Mouse (Mus musculus) mesoderm, embryonic 11.5 days (tissue): ENCODE measurements around the gene Gm5767.
A peak's percentile ranks its signal among the peaks of the same experiment; 100 is the strongest.

Experiments used
- DNase-seq: peaks from one replicate; pipeline ENCODE4 v3.0.0-alpha.2; 2012; ENCODE audit warnings: low read depth, low spot score

The Gm5767 gene

GRCm38 (mm10) chr16:8680470-8680869 is at the start of gene Gm5767:
Gm5767 (plus strand) TSS chr16:8680770.
- DNase-seq = no peak

DNA sequence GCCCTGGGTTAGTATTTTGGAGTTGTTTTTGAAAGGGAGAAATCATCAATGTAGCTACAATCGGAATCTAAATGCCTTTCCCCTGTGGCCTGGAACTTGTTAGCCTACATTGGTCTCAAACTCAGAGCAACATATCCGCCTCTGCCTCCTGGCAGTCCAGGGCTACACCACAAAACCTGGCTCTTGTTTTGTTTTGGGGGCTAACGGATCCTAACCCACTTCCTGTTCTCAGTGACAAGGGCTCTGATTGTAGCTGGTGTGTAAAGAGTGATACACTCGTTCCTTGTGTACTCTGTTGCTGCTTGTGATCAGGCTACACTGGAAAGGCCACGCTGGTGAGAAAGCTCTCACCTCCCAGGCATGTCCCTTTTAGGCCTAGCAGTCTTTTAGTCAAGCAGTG is 49.1 kb upstream of the Gm5767 start:
- no peak for DNase-seq

- DNase-seq = peak; percentile 45
Measured at GRCm38 (mm10) chr16:8636867-8637216, 43.7 kb upstream of the Gm5767 start.

DNA sequence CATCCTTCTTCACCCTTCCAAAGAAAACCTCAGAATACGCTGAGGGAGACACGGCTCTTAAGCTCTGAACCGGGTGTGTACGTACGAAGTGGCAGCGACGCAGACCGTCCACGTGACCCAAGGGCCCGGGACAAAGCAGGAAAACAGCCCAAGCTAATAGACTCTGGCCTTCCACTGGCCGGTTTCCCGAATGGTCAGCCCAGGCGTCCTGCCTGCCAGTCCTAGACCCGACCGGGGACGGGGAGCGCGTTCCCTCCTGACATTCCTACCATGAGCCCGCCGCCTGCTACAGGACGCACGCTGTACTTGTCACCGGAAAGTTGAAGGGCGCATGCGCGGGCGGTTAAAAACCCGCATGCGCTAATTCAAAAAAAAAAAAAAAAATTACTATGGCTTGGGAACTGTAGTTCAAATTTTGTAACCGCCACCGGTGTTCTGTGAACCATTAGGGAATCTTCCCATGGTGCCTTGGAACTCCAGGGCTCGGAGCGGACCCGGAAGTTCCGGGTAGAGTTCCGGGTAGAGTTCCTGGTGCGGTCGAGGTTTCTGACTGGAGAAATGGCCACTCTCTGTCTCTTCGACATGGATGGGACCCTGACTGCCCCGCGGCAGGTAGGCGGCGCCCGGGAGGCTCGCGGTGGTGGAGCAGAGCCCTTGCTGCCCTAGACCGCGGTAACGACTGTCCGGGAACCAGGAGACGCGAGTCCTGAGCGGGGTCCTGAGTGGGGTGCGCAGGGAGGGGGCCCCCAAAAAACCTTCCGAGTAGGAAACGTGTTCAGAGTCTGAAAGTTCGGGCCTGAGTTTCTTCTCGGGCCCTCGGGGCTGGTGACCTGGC is 43.1 kb upstream of the Gm5767 start, which contains the start of the genes Pmm2 and Tmem186:
Gene Pmm2 (plus strand): TSS at position 458 of the 835 bp plus-strand sequence.
Gene Tmem186 (minus strand): TSS at position 496 of the 835 bp plus-strand sequence.
- DNase-seq = peak; percentile 94

- no peak for DNase-seq
Measured at GRCm38 (mm10) chr16:8638131-8638530, 42.4 kb upstream of the Gm5767 start.

GRCm38 (mm10) chr16:8639466-8640191 is 40.9 kb upstream of the Gm5767 start:
- no peak for DNase-seq

GRCm38 (mm10) chr16:8643855-8644254 is 36.7 kb upstream of the Gm5767 start:
- DNase-seq = peak; percentile 44

GRCm38 (mm10) chr16:8645546-8645945 is 35.0 kb upstream of the Gm5767 start:
- no peak for DNase-seq

DNA sequence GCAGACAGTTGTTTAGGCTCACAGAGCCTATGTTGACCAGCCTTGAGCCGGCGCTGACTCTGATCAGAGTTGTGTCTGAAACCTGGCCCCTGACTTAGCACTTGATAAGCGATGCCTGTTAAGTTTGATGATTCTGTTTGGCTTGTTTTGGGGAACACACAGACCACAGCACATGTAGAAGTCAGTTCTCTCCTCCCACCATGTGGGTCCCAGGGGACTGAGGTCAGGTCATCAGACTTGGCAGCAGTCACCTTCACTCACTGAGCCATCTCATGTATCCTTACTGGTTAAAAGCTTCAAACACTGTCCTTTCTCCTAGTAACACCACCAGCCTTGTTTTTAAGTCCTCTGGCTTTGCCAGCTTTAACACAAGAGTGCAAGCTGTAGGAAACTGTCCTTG is 30.6 kb upstream of the Gm5767 start:
- DNase-seq = no peak

- DNase-seq = no peak
Measured at GRCm38 (mm10) chr16:8655108-8655507, 25.5 kb upstream of the Gm5767 start.

GRCm38 (mm10) chr16:8655599-8655998 is 25.0 kb upstream of the Gm5767 start:
- DNase-seq = no peak

- no peak for DNase-seq
Measured at GRCm38 (mm10) chr16:8656256-8656655, 24.3 kb upstream of the Gm5767 start.

DNA sequence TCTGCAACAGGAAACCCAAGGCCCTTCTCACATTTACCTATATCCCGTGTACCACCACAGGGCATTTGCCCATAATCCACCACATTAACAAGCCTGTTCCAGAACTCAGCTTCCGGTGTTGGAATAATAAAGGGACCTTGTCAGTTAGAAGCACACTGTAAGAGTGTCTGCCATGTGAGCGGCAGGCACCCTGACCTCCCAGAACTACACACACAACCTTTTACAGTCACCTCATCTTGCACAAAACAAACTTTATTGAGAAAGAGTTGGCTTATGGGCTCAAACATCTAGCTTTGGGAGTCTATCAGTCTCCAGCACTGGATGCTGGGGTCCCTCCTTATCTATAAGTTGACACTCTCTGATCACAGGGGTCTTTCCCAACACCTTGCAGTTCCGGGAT is 22.2 kb upstream of the Gm5767 start:
- DNase-seq = no peak

DNA sequence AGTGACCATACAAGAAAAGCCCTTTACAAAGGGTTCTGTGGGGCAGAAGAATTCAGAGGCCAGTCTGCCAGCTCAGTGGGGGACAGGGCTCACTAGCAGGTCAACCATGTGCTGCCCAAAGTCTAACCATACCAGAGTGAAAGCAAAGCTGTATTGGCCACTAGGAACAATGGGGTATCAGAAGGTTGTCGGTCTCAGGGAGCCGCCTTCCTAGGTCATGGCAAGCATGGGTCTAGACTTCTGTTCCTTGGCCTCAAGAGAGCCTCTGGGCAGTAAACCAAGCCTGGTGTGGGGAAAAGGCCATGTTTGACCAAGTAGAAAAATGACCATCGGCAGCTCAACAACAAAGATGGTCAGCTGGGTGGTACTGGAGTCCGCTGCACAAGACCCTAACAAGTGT is 21.8 kb upstream of the Gm5767 start:
- no peak for DNase-seq

DNA sequence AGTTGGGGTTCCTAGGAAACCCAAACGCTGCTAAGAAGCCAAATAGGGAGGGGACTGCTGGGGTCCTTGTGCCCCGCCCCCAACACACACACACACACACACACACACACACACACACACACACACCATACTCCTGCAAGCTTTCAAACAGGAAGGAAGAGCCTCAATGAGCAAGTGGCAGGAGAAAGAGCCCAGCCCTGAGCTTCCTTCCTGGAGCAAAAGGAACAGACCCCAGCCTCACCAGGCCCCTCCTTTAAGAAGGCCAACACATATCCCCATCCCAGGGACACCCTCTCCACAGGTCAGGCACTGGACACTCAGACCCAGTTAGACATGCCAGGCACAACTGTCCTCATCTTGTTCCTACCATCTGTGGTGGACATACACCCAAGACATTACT is 17.5 kb upstream of the Gm5767 start:
- DNase-seq = no peak

DNA sequence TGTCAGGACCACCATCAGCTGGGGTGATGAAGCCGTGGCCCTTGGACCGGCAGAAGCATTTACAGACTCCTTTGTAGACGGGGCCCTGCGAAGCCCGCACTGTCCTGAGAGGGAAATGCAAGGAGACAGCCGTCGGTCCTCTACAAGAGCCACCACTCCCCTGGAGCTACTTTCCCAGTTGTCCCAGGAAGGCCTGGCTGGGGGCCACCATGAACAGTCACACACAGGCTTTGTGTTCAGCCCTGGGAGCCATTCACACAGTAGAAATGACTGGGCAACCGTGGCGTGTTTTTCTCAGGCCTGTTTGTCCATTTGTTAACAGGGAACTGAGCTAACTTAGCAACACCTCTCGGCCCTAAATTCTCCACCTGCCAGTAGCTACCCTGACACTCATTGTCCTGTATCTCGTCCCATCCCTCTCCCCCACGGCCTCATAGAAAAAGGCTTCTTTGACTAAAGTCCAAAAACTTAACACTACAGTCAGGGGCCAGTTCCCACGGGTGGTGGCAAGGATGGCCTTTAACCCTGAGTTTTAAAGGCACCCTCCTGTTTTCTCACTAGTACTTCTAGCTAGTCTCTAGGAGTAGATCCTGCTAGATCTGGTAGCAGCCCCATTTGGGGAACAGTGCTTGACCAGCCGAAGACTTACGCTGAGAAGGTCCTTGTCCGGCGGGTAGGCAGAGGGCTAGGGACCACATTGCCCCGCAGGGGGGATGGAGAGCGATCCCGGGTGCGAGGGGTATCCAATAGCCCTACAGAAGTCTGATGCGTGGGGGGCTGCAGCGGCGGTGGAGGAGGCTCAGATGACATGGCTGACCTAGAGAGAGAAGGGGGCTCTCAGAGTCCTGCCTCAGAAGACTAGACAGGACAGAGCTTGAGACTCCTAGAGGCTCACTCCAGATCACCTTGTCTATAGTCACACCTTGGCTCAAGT is 16.7 kb upstream of the Gm5767 start:
- no peak for DNase-seq

DNA sequence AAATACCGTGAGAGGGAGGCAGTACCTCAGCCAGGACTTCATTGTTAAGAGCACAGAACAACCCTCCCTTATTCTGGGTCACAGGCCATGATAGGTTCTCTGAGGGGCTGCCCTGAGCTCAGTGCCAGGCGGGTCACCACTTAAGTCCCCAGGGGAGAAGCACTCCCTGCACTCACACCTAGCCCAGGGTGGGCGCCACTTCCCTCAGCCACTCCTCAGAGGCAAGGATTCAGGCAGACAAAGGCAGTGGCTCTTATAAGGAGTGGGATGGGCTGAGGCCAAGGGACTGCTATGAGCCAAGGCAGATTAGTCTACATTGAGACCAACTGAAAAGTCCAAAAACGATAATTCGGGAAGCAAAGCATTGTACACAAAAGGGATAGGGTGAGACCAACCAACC is 15.2 kb upstream of the Gm5767 start:
- DNase-seq = no peak

DNA sequence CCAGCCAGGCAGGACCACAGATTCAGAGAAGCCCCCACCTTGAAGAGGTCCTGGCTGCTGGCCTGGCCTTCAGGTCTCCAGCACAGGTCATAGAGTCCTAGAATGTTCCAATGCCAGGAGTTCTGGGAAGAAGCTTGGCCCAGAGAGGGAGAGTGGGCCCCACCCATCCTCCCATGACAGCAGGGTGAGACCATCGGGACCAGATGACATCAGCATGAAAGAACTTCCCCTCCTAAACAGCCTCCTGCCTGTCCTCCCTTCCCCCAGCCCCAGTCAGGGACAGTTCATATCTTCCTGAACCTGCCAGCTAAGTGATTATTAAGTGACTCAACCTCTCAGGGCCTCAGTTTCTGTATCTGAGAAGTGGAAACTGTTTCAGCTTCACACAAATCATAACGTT is 14.1 kb upstream of the Gm5767 start:
- DNase-seq = no peak

GRCm38 (mm10) chr16:8667261-8667660 is 13.3 kb upstream of the Gm5767 start:
- no peak for DNase-seq

- no peak for DNase-seq
Measured at GRCm38 (mm10) chr16:8667814-8668213, 12.8 kb upstream of the Gm5767 start.

DNA sequence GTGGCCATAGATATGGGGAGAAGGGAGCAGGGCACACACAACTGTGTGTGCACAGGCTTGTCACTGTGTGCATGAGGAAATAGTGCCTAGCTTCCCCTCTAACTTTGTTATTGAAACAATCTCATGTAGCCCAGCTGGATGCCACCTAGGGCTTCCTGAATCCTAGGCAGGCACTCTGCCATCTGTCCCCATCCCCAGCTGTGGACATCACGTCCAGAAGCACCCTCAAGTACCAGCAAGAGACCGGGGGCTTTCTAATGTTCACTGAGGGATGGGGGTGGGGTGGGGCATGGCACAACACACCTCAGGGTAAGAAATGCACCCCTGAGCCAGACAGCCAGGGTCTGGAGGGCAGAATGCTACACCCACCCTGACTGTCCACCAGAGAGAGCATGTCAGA is 12.2 kb upstream of the Gm5767 start:
- no peak for DNase-seq

DNA sequence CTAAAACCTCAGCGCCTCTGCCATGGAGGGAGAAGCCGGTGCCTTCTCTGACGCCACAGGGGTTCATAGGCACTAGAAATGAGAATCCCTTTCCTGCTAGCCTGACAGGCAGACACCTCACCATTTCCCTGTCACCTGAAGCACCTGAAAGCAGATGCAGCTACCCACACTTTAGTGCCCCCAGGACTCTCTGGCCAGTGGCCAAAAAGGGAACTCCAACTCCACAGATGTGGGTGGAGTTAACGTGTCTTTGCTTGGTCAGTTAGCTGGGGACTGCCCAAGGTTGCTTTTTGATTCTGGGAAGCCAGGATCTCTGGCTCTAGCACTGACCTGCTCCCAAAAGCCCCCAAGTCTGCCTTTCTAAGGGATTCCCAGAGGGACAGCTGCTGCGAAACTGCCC is 11.1 kb upstream of the Gm5767 start:
- DNase-seq = peak; percentile 23
